Mouse (Mus musculus) left cerebral cortex, adult 8-10 months (tissue): ENCODE data around the gene Nfib. TPM values are rescaled to one million over a fixed set of nuclear protein-coding genes. Genes with fewer than 3 reads are reported as not detected.

Source experiments
- DNase-seq, 2 experiments: peaks; one replicate each; pipeline ENCODE4 v3.0.0; 2022; ENCODE audit warnings: low spot score in 2 of 2
- total RNA-seq, 4 experiments: library from RNA; stranded (reverse); gene quantifications; 2 replicates each; pipeline ENCODE4 v1.2.4; 2022

The Nfib gene
- total RNA-seq, result 10 to 100 TPM; 70.7 to 94.9 (median 78.3) TPM

GRCm38 (mm10) chr4:82704841-82705794, at the start of gene Nfib:
TSS of gene Nfib (minus strand) at chr4:82705750.
- DNase-seq, result no peak

GRCm38 (mm10) chr4:82735764-82736163, 30.2 kb upstream of the Nfib start:
- DNase-seq, result no peak

- no peak for DNase-seq
Measured at GRCm38 (mm10) chr4:82734765-82735481, 29.4 kb upstream of the Nfib start.

GRCm38 (mm10) chr4:82734348-82734747, 28.8 kb upstream of the Nfib start:
- no peak for DNase-seq

GRCm38 (mm10) chr4:82733636-82734035, 28.1 kb upstream of the Nfib start:
- no peak for DNase-seq

- DNase-seq, result no peak
Measured at GRCm38 (mm10) chr4:82730248-82730887, 24.8 kb upstream of the Nfib start.

- no peak for DNase-seq
Measured at GRCm38 (mm10) chr4:82724058-82724457, 18.5 kb upstream of the Nfib start.

- no peak for DNase-seq
Measured at GRCm38 (mm10) chr4:82723048-82723447, 17.5 kb upstream of the Nfib start.

GRCm38 (mm10) chr4:82715833-82716232, 10.3 kb upstream of the Nfib start:
- DNase-seq, result no peak

GRCm38 (mm10) chr4:82711611-82712295, 6.2 kb upstream of the Nfib start:
- no peak for DNase-seq

- DNase-seq, result no peak
Measured at GRCm38 (mm10) chr4:82709666-82710065, 4.1 kb upstream of the Nfib start.

GRCm38 (mm10) chr4:82706012-82706411, 462 bp upstream of the Nfib start:
- no peak for DNase-seq

GRCm38 (mm10) chr4:82704079-82704830, 1.3 kb downstream of the Nfib start:
- DNase-seq, result no peak

- no peak for DNase-seq
Measured at GRCm38 (mm10) chr4:82702808-82703207, 2.7 kb downstream of the Nfib start.

- no peak for DNase-seq
Measured at GRCm38 (mm10) chr4:82699504-82699903, 6.0 kb downstream of the Nfib start.

- no peak for DNase-seq
Measured at GRCm38 (mm10) chr4:82698616-82699015, 6.9 kb downstream of the Nfib start.

- DNase-seq, result no peak
Measured at GRCm38 (mm10) chr4:82697151-82697550, 8.4 kb downstream of the Nfib start.

GRCm38 (mm10) chr4:82695760-82696501, 9.6 kb downstream of the Nfib start:
- no peak for DNase-seq

- DNase-seq, result no peak
Measured at GRCm38 (mm10) chr4:82692009-82692326, 13.6 kb downstream of the Nfib start.
